Mouse (Mus musculus) cerebellum, postnatal 14 days (tissue): ENCODE data around the gene Agmo.

Experiments
- DNase-seq, 2 experiments: peaks; one replicate each; pipeline ENCODE4 v3.0.0; 2021; ENCODE audit warnings: mixed read lengths in 2 of 2

Gene Agmo

GRCm38 (mm10) chr12:37434466-37434865, 193.0 kb downstream of the Agmo start:
- DNase-seq: no peak

- DNase-seq: no peak
Measured at GRCm38 (mm10) chr12:37442486-37443013, 201.1 kb downstream of the Agmo start.

DNA sequence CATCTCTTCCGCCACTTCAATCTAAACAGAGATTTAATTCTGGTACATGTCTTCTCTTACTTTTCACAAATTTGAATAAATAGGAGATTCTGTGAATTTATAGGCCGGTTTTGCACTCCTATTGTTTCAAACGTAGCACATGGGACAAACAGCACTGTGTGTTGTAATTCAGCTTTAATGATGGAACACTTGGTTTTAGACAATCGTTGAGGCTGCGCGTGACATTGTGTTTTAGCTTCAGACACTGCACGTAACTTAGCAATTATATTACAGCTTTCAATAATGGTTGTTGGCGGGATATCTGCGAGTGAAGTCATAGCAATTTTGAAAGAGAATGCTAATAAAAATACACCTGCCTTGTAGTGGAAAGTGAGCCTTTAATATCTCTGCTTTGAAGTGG, 203.8 kb downstream of the Agmo start:
- DNase-seq: no peak

DNA sequence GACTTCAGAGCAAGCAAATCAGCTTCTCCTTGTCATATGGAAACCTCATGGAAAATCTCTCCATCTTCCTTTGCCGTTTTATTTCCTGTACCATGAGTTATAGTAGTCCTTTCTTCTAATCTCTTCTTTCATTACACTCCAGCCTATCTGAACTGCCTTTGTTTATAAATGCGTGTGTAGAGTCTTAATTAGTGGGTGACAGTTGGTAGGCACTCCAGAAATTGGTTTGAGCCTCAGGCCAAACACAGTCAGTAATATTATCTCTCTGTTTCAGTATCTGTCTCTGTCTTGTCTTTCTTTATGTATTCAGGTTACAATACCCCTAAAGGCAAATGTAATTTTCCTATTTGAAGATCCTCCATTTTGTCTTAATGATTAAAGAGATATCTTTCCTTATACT, 208.2 kb downstream of the Agmo start:
- no peak for DNase-seq

DNA sequence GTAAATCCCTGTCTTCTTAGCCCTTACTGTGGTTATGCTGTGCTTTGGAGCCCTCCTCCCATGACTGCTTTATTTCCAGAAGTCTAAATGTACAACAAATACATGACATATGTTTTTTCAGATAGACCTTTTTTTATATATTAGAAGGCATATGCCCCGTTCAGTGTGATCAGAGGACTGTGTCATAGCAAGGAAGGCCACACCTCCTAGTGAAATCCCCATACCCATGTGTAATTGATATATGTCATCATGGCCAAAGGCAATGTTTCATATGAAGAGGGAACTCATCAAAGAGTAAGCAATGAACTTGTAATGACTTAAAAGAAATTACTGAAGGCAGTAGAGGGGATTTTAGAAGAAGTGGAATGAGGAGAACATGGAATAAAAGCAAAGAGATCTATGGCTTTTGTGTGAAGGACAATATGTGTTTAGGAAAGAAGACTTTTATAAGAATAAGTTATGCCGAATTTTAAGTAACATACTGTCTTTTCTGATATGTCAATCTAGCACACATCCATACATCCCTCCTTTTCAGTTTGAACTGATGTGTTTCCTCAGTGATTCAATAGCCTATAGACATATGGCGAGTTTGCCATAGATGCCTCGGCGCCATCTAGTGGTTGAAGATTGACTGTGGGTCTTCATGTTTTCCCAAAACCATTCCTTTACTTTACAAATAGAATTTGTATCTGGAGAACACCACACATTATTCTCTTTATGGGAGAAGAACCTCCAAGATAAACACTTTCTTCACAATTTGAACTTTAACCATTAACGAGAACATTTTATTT, 209.1 kb downstream of the Agmo start:
- peak; percentile 82 for DNase-seq

DNA sequence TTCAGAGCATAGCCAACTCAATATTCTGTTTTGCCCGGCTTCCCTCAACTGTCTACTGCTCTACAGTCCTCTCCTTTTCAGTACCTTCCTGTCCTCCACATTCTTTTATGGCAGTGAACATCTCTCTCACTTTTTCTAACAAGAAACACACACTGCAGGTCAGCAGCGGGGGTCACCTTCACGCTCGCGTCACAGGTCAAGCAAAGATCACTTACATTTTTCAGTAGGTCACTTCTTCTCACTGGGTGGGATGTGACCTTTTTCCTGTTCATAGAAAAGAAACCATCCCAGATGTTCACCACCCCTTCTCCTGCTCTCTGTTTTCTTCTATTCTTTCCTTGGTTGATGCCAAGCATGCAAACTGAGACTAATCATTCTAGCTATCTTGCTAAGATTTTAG, 230.2 kb downstream of the Agmo start:
- DNase-seq: no peak

- DNase-seq: no peak
Measured at GRCm38 (mm10) chr12:37476849-37477248, 235.4 kb downstream of the Agmo start.

DNA sequence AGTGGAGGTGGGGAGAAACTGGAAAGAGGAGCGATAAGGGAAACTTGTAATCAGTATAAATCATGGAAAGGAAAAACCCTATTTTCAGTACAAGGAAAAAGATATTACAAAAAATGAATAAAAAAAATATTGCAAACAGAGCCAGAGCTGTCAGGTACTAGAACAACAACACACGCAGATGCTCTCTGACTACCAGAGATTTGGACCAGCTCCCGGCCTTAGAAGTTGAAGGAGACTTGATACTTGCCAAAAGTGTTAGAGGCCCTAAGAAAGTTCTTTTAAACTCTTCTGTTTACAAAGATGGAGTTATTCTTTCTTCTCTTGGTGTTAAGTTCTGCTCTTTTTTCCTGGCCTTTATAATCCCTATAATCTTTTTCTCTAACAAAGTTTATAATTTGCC, 246.6 kb downstream of the Agmo start:
- DNase-seq: no peak

GRCm38 (mm10) chr12:37498871-37499270, 257.4 kb downstream of the Agmo start:
- DNase-seq: peak; percentile 17 to 25

- no peak for DNase-seq
Measured at GRCm38 (mm10) chr12:37507406-37507805, 266.0 kb downstream of the Agmo start.

- no peak for DNase-seq
Measured at GRCm38 (mm10) chr12:37507826-37508225, 266.4 kb downstream of the Agmo start.

GRCm38 (mm10) chr12:37521772-37522171, 280.3 kb downstream of the Agmo start:
- no peak for DNase-seq

- DNase-seq: no peak
Measured at GRCm38 (mm10) chr12:37524662-37525061, 283.2 kb downstream of the Agmo start.

DNA sequence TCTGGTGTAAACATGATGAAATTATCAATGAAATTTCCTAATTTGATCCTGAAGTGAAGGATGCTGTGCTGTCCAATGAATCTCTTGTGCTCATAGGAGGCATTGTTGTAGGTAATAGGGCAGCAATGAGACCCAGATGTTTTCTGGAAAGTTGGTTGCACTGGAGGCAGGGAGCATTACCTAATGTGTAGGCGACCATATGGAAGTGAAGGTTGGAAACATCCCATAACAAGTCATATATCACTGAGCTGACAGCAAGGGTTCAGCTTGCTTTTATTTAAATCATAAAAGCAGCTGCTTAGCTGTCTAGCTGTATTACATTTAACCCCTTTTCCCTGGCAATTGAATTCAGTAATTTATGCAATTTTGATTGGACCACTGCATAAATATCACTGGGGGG, 299.6 kb downstream of the Agmo start:
- no peak for DNase-seq

DNA sequence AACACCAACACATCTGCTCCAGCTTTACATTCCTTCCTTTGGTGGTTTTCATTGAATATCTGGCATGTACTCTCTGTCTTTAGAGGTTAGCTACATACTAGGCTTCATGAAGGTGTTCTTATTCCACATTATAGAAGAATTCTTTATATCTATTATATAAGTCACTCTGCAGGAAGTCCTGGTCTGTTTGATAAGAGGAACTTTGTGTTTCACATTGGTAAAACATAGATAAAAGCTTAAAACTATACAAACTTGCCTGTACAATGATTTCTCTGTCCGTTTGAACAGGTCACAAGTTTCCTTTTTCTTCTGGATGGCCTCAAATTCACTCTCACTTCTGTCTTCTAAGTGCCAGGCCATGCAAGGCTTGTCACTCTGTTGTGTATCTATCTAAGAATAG, 316.8 kb downstream of the Agmo start:
- DNase-seq: no peak

GRCm38 (mm10) chr12:37565882-37566596, 324.6 kb downstream of the Agmo start:
- DNase-seq: peak in 1 of 2 experiments; percentile 7

GRCm38 (mm10) chr12:37571922-37572321, 330.5 kb downstream of the Agmo start:
- DNase-seq: no peak

GRCm38 (mm10) chr12:37582777-37583176, 341.3 kb downstream of the Agmo start:
- DNase-seq: peak in 1 of 2 experiments; percentile 6

DNA sequence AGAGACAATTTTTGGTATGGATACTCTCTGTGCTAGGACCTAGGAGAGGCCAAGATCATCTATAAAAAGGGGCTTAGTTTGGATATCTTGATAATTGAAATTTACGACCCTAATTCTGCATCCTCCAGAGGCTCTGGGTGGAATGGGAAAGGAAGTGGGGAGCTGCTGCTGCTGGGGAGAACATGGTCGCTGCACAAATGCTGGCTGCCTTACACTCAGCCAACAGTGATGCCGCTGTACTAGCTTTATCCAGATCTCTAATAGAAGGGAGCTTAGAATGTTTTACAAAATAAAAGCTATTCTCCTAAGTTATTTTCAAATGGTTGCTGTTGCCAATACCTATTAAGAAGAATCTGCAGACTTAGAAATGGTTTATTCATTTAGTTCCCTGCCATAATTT, 351.4 kb downstream of the Agmo start:
- DNase-seq: no peak

DNA sequence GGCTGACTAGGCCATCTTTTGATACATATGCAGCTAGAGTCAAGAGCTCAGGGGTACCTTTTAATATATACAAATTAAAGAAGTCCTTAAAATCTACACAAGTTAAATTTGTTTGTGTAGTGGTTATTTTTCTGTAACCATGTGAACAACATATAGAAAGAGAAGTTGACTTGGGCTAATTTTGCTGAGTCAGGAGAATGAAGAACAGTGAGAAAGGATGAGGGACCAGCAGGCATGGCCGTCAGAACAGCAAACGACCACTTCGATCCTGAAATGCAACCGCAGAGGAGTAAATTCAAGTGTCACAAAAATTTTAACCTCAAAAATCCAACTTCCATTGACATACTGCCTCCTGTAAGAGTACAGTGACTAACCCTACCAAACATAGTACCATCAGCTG, 371.4 kb downstream of the Agmo start:
- no peak for DNase-seq

DNA sequence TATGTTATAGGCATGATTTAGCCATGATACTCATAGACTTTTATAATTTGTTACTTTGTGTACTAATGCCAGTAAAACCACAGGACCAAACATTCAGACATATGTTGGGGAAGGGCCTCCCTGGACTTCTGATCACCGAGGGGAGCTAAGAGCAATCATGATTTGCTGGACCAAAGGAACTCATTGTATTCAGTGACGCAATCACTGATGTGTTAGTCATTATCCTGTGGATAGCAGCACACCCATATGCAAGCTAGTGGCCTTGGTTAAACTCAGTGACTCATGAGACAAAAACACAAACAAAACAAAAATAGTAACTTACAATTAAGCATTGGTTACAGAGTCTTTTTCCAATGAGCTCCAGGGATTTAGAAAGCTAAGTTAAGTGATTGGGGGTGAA, 373.3 kb downstream of the Agmo start:
- DNase-seq: no peak

DNA sequence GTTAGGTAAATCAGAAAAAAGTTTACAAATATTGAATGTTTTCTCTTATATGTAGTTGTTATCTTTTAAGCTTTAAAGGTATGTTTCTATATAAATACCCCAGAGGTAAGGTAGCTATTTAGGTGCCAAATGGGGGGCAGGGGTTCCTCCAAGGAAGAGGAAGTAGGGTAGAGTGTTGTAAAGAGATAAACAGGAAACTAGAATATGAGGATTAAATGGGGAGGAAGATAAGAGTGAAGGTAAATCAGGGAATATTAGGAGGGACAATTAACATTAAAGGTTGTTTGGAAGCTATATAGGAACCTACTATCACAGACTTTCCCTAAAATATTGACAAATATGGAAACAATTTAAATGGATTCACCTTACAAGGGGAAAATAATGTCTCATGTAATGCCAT, 382.6 kb downstream of the Agmo start:
- no peak for DNase-seq
